Mouse (Mus musculus) bone marrow macrophage, adult 2 months (primary cell): Measurements from ENCODE around the gene Tnip1.

Source experiments
- CTCF ChIP-seq: IDR thresholded peaks from 2 replicates; pipeline ENCODE4 v1.5.1; 2012; ENCODE audit warnings: low read depth, mild to moderate bottlenecking, low read length, moderate library complexity
- POLR2A ChIP-seq: IDR thresholded peaks from 2 replicates; pipeline ENCODE4 v1.6.1; 2012; ENCODE audit warnings: mild to moderate bottlenecking, low read depth, low read length, borderline replicate concordance

DNA sequence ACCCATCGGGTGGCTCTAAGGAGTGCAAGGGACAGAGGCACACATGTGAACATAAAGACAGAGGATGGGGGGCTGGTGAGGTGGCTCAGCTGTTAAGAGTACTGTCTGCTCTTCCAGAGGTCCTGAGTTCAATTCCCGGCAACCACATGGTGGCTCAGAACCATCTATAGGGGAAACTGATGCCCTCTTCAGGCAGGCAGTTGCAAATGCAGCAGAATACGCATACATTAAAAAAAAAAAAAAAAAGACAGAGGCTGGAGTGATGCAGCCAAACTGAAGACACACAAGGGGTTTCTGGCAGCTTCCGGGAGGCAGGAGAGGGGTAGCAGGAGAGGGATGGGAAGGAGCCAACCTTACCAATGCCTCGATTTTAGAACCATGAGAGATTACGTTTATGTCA lies 19.8 kb upstream of the Tnip1 start:
- TF ChIP-seq POLR2A (no peak), CTCF (peak; percentile 13; the same call in 1 of the 2 replicates)
